In the genomic region with DNA sequence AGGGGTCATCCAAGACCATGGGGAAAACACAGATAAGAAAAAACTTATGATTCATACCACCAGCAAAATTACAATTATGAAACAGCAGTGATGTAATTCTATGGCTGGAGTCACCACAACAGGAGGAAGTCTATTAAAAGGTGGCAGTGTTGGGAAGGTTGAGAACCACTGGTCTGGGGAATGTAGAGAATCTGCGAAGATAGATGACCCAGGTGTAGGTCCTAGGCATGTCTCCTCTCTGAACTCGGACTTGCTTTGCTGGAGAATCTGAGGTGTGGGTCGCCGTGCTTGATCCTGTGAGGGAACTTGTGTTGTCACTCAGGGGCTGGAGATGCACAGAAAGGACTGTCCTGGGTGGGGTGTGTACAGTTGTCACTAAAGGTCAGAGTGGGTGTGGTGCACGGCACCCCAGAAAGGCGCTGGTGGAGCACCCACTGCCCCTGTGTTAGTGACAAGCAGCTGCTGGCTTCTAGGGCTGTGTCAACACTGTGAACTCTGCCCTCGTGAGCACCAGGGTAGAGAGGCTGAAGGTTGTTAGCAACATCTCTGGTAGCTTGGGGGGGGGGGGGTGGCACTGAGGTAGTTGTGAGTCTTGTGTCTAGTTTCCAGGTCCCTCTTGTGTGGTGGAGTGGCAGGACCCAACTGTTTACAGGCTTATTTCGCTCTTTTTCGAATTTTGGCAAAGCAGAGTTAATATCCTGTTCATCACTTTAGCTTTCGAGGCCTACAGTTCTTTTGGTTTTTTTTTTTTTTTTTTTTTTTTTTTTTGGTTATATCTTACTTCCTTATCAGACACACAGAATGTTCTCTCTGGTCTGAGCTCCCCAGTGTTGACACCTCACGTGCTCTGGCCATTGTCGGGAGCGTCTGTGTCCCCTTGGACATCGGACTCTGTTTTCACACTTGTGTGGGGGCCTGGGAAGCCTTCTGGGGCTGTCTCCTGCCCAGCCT, we compare ENCODE assay signal across 14 mouse cellular contexts. TPM values are rescaled to one million over a fixed set of nuclear protein-coding genes. Genes with fewer than 3 reads are reported as not detected.
DNase-seq lines count a peak whose midpoint lies in the region; ATAC-seq and TF ChIP-seq lines count a peak whose summit lies in the region.
"Had no signal": no experiment of that assay in that cellular context is flagged by ENCODE, and none has a peak within 500 bp of the region (broad histone marks: within the 10 kb centered on the region; RNA-seq: fewer than 3 reads in every experiment).

No protein-coding gene starts in this region.

- no peak for TF ChIP-seq CTCF in stomach, postnatal 0 days (IDR thresholded peaks at IDR 0.05; ENCODE audit: low read depth)

- no peak overlapping the region for H3K9ac ChIP-seq in liver, embryonic 13.5 days
- H3K9ac ChIP-seq in stomach, postnatal 0 days (ENCODE audit: low read length), result no peak overlapping the region

- no peaks in the 10 kb centered on the region for H3K27me3 ChIP-seq in heart, embryonic 10.5 days (ENCODE audit: insufficient read depth, poor library complexity, severe bottlenecking)
- H3K27me3 ChIP-seq in liver, embryonic 13.5 days, result no peaks in the 10 kb centered on the region
- no peaks in the 10 kb centered on the region for H3K27me3 ChIP-seq in stomach, postnatal 0 days (ENCODE audit: control insufficient read depth, insufficient read depth, low read length)

- H3K4me1 ChIP-seq in heart, embryonic 10.5 days, result peaks cover 47% of the 10 kb centered on the region
- H3K4me1 ChIP-seq in liver, embryonic 13.5 days (replicated peaks), result peaks cover 62% of the 10 kb centered on the region
- H3K4me1 ChIP-seq in stomach, postnatal 0 days (replicated peaks; ENCODE audit: control insufficient read depth, insufficient read depth), result peaks cover 2% of the 10 kb centered on the region; the same call in 1 of the 2 replicates

- WGBS in heart, embryonic 10.5 days, result 54% methylated on average over 14 of the region's 14 CpGs
- WGBS in liver, embryonic 13.5 days (ENCODE audit: insufficient replicate concordance), result 45% methylated on average over 14 of the region's 14 CpGs
- WGBS in stomach, postnatal 0 days, result 78% methylated on average over 14 of the region's 14 CpGs

- no peak overlapping the region for H3K4me3 ChIP-seq in heart, embryonic 10.5 days
- no peak overlapping the region for H3K4me3 ChIP-seq in liver, embryonic 13.5 days (replicated peaks)
- H3K4me3 ChIP-seq in stomach, postnatal 0 days (ENCODE audit: low read depth, low read length), result no peak overlapping the region
- H3K4me3 ChIP-seq: erythroblast, embryonic 14.5 days; myocyte had no signal

- peak; percentile 52 for ATAC-seq in liver, embryonic 13.5 days (ENCODE audit: low read depth)
- ATAC-seq in stomach, postnatal 0 days (ENCODE audit: low FRiP score, low TSS enrichment), result no peak

- H3K9me3 ChIP-seq in heart, embryonic 10.5 days, result no peaks in the 10 kb centered on the region
- H3K9me3 ChIP-seq in liver, embryonic 13.5 days (replicated peaks), result no peaks in the 10 kb centered on the region
- H3K9me3 ChIP-seq in stomach, postnatal 0 days (ENCODE audit: control insufficient read depth, low read length), result no peaks in the 10 kb centered on the region

- no peak overlapping the region for H3K27ac ChIP-seq in heart, embryonic 10.5 days
- H3K27ac ChIP-seq in liver, embryonic 13.5 days, result peak overlapping the region; percentile 39
- H3K27ac ChIP-seq in stomach, postnatal 0 days (replicated peaks), result 0 out of 2 replicates have a peak overlapping the region, but pooled peaks have one; percentile 24

- 0 out of 2 replicates have a peak overlapping the region, but pooled peaks have one; percentile 10 for H3K4me2 ChIP-seq in liver, embryonic 13.5 days
- H3K4me2 ChIP-seq in stomach, postnatal 0 days (replicated peaks; ENCODE audit: low read depth), result no peak overlapping the region

- no peaks in the 10 kb centered on the region for H3K36me3 ChIP-seq in heart, embryonic 10.5 days
- peaks cover 3% of the 10 kb centered on the region; the same call in 1 of the 2 replicates for H3K36me3 ChIP-seq in liver, embryonic 13.5 days
- no peaks in the 10 kb centered on the region for H3K36me3 ChIP-seq in stomach, postnatal 0 days (ENCODE audit: control insufficient read depth, insufficient read depth, low read length)

- peak; percentile 95 for DNase-seq in heart, adult 11 months
- no peak for DNase-seq in heart, embryonic 10.5 days (ENCODE audit: low spot score)
- DNase-seq in thymus, postnatal 0 days (ENCODE audit: low spot score), result peak; percentile 23
- DNase-seq in thymus, postnatal 10 days (ENCODE audit: low spot score in 2 of 2), result no peak
- DNase-seq in liver, embryonic 13.5 days, result no peak
- DNase-seq in stomach, postnatal 0 days (ENCODE audit: low spot score), result no peak
- no peak for DNase-seq in adrenal gland, adult 2 months
- no peak for DNase-seq in adrenal gland, postnatal 36 days
- DNase-seq: cerebellum, postnatal 36 days; gastrocnemius, postnatal 14 days; lung, postnatal 14 days had no signal

- TF ChIP-seq EP300 in stomach, postnatal 0 days (optimal IDR thresholded peaks at IDR 0.05), result no peak

RNA-seq across cellular contexts. Expression of gene Stk10, which starts 21.3 kb away (rescaled TPM):
- polyA plus RNA-seq in heart, embryonic 10.5 days (2016; fragmentation: Nextera tagmentation; extraction: Ambion mirVana), result 2.3 and 2.8 TPM in 2 replicates
- polyA plus RNA-seq in thymus, postnatal 0 days (2015; fragmentation: Nextera tagmentation; extraction: Ambion mirVana), result 10.6 and 12.9 TPM in 2 replicates
- polyA plus RNA-seq in liver, embryonic 13.5 days (2015; fragmentation: Nextera tagmentation; extraction: Ambion mirVana), result 3.0 and 4.5 TPM in 2 replicates
- 1.1 and 1.6 TPM in 2 replicates for polyA plus RNA-seq in stomach, postnatal 0 days (2015; fragmentation: Nextera tagmentation; extraction: Ambion mirVana)
- 10 to 100 TPM; 11.2 to 13.1 TPM for total RNA-seq in adrenal gland, adult 2 months (2021)
- polyA plus RNA-seq in adrenal gland, adult 2 months (2012; rRNA removed), result 6.0 and 6.7 TPM in 2 replicates
- total RNA-seq in adrenal gland, postnatal 36 days (2021), result 10 to 100 TPM in 1 of 2 experiments, 1 to 10 TPM in 1; 9.0 to 13.3 TPM

RNA-seq across cellular contexts. Expression of gene Efcab9, which starts 22.5 kb away (rescaled TPM):
- polyA plus RNA-seq in heart, embryonic 10.5 days (2016; fragmentation: Nextera tagmentation; extraction: Ambion mirVana), result 0.36 TPM in 1 of 2 replicates, not detected in the other
- polyA plus RNA-seq in thymus, postnatal 0 days (2015; fragmentation: Nextera tagmentation; extraction: Ambion mirVana), result 1.9 and 2.1 TPM in 2 replicates
- polyA plus RNA-seq in liver, embryonic 13.5 days (2015; fragmentation: Nextera tagmentation; extraction: Ambion mirVana), result 0.46 and 0.74 TPM in 2 replicates
- polyA plus RNA-seq in stomach, postnatal 0 days (2015; fragmentation: Nextera tagmentation; extraction: Ambion mirVana), result 0.16 and 0.52 TPM in 2 replicates
- 1 to 10 TPM in 1 of 2 experiments, under 1 TPM in 1; 0.66 to 1.8 TPM for total RNA-seq in adrenal gland, adult 2 months (2021)
- polyA plus RNA-seq in adrenal gland, adult 2 months (2012; rRNA removed), result not detected in 2 replicates
- 1 to 10 TPM in 1 of 2 experiments, under 1 TPM in 1; 0.89 to 1.2 TPM for total RNA-seq in adrenal gland, postnatal 36 days (2021)
- polyA plus RNA-seq: brain, embryonic 14.5 days; erythroblast, embryonic 14.5 days had no signal

Comparison
In these comparisons a context has a peak if more than half of its experiments do, and no peak if none do; other contexts are left out.
1. DNase-seq: peak in heart, adult 11 months (single experiment) and thymus, postnatal 0 days (single experiment); none in heart, embryonic 10.5 days (single experiment), thymus, postnatal 10 days (0 of 2), liver, embryonic 13.5 days (single experiment), stomach, postnatal 0 days (single experiment), adrenal gland, adult 2 months (single experiment) and adrenal gland, postnatal 36 days (0 of 2).